Mouse (Mus musculus) lung, adult 2 months (tissue): ENCODE measurements around the gene Fam89b.

Experiments used
- CTCF ChIP-seq: fragments of 200-500 bp; IDR thresholded peaks from 2 replicates; pipeline ENCODE4 v1.5.1; 2011; ENCODE audit warnings: mild to moderate bottlenecking, low read length, control low read depth; ENCODE audit not compliant: insufficient read depth
- POLR2A ChIP-seq: fragments of 200-500 bp; IDR thresholded peaks from 2 replicates; pipeline ENCODE4 v1.6.1; 2011; ENCODE audit warnings: low read depth, mild to moderate bottlenecking, control low read depth, low read length, borderline replicate concordance; ENCODE audit errors: extremely low read depth

- TF ChIP-seq CTCF (no peak), POLR2A (no peak)
Measured at GRCm38 (mm10) chr19:5750951-5751350, 21.5 kb upstream of the Fam89b start.
